Mouse (Mus musculus) heart, adult 2 months (tissue): ENCODE results near the gene Nod1.

Experiments
- CTCF ChIP-seq: fragments of 200-600 bp; IDR thresholded peaks from 2 replicates; pipeline ENCODE4 v1.8.1; 2022; ENCODE audit warnings: antibody characterized with exemption, mild to moderate bottlenecking, moderate library complexity
- EP300 ChIP-seq: fragments of 200-500 bp; IDR thresholded peaks from 2 replicates; pipeline ENCODE4 v1.6.1; 2011; ENCODE audit warnings: low read depth, low read length, control low read depth; ENCODE audit not compliant: insufficient read depth
- POLR2A ChIP-seq: fragments of 200-500 bp; IDR thresholded peaks from 2 replicates; pipeline ENCODE4 v1.6.1; 2011; ENCODE audit warnings: mild to moderate bottlenecking, low read depth, low read length, control low read depth; ENCODE audit not compliant: insufficient read depth

GRCm38 (mm10) chr6:54916163-54916562 is 56.2 kb downstream of the Nod1 start:
- TF ChIP-seq POLR2A (no peak), CTCF (no peak), EP300 (no peak)
